Mouse (Mus musculus) liver, postnatal 0 days (tissue): Measurements from ENCODE around the gene Utp20. TPM values are rescaled to one million over a fixed set of nuclear protein-coding genes. Genes with fewer than 3 reads are reported as not detected.

ENCODE experiments used
- ATAC-seq: fragments of 200-750 bp; cut with Nextera tagmentation; 2 replicates; pipeline ENCODE4 v1.8.0; 2017; ENCODE audit warnings: mild to moderate bottlenecking, moderate library complexity
- DNase-seq: peaks from one replicate; pipeline ENCODE4 v3.0.0-alpha.2; 2016
- H3K27ac ChIP-seq: fragments of 300-500 bp; sonication (generic); 2 replicates; pipeline ENCODE4 v1.5.1; 2014; ENCODE audit warnings: antibody characterized with exemption, moderate library complexity, mild to moderate bottlenecking, low read depth
- H3K27me3 ChIP-seq: fragments of 300-500 bp; sonication (generic); 2 replicates; pipeline ENCODE4 v1.6.1; 2014; ENCODE audit warnings: low read length, control low read depth, mixed read lengths; ENCODE audit not compliant: insufficient read depth
- H3K36me3 ChIP-seq: fragments of 300-500 bp; sonication (generic); replicated peaks from 2 replicates; pipeline ENCODE4 v1.6.1; 2014; ENCODE audit warnings: mild to moderate bottlenecking, control low read depth, low read length, moderate library complexity, mixed read lengths; ENCODE audit not compliant: insufficient read depth
- H3K4me1 ChIP-seq: fragments of 300-500 bp; sonication (generic); 2 replicates; pipeline ENCODE4 v1.6.1; 2014; ENCODE audit warnings: antibody characterized with exemption, mild to moderate bottlenecking, control low read depth; ENCODE audit not compliant: insufficient read depth
- H3K4me2 ChIP-seq: fragments of 300-500 bp; sonication (generic); 2 replicates; pipeline ENCODE4 v1.6.1; 2014; ENCODE audit warnings: low read depth, mild to moderate bottlenecking, low read length, moderate library complexity, mixed read lengths
- H3K4me3 ChIP-seq: fragments of 300-500 bp; sonication (generic); 2 replicates; pipeline ENCODE4 v1.5.1; 2014; ENCODE audit warnings: low read depth, low read length
- H3K9ac ChIP-seq: fragments of 300-500 bp; sonication (generic); replicated peaks from 2 replicates; pipeline ENCODE4 v1.6.1; 2014; ENCODE audit warnings: mild to moderate bottlenecking, moderate library complexity
- H3K9me3 ChIP-seq: fragments of 300-500 bp; sonication (generic); 2 replicates; pipeline ENCODE4 v1.6.1; 2016; ENCODE audit warnings: mild to moderate bottlenecking, control low read depth, low read length, mixed read lengths
- CTCF ChIP-seq: sonication (generic); IDR thresholded peaks from 2 replicates; pipeline ENCODE4 v1.5.1; 2016; ENCODE audit warnings: antibody characterized with exemption, low read depth
- EP300 ChIP-seq: IDR thresholded peaks from 2 replicates; pipeline ENCODE4 v1.6.1; 2016; ENCODE audit warnings: antibody characterized with exemption, low read depth, mild to moderate bottlenecking
- WGBS: fragments of 180-500 bp; shearing (Covaris S2); extraction: QIAGEN DNeasy Blood & Tissue Kit; methylation state at CpG from one replicate; pipeline ENCODE4 v1.1.7; 2014; ENCODE audit not compliant: insufficient replicate concordance; 5-methylcytosine and 5-hydroxymethylcytosine counted together
- polyA plus RNA-seq: library from polyadenylated mRNA; unstranded; fragments of >200 nt; fragmentation: Nextera tagmentation; extraction: Ambion mirVana; gene quantifications from 2 replicates; pipeline ENCODE4 v1.2.1, GENCODE M21; 2015

Gene Utp20
- polyA plus RNA-seq, 1 experiment from 2014 or later, result 3.6 TPM

GRCm38 (mm10) chr10:88714744-88715143 is 111.9 kb downstream of the Utp20 start:
- TF ChIP-seq EP300 (no peak), CTCF (no peak)
- ATAC-seq, result no peak

GRCm38 (mm10) chr10:88712359-88712758 is 114.2 kb downstream of the Utp20 start:
- ATAC-seq (no peak), DNase-seq (no peak)
- H3K27me3 ChIP-seq, result no peaks in the 10 kb centered on the region
- H3K9me3 ChIP-seq, result no peaks in the 10 kb centered on the region
- no peak overlapping the region for H3K9ac ChIP-seq
- no peak overlapping the region for H3K4me3 ChIP-seq
- H3K4me1 ChIP-seq, result no peaks in the 10 kb centered on the region
- 29% methylated on average over 6 of the region's 6 CpGs for WGBS
- H3K36me3 ChIP-seq, result no peaks in the 10 kb centered on the region
- TF ChIP-seq EP300 (no peak), CTCF (no peak)
- H3K27ac ChIP-seq, result no peak overlapping the region
- no peak overlapping the region for H3K4me2 ChIP-seq

More at GRCm38 (mm10) chr10:88714744-88715143, 111.9 kb downstream of the Utp20 start:
- H3K9ac ChIP-seq, result no peak overlapping the region
- WGBS, result 69% methylated on average over 4 of the region's 4 CpGs
- no peak overlapping the region for H3K4me2 ChIP-seq
- H3K9me3 ChIP-seq, result no peaks in the 10 kb centered on the region
- H3K4me3 ChIP-seq, result no peak overlapping the region
- H3K4me1 ChIP-seq, result no peaks in the 10 kb centered on the region
- DNase-seq, result no peak
- H3K36me3 ChIP-seq, result no peaks in the 10 kb centered on the region
- no peaks in the 10 kb centered on the region for H3K27me3 ChIP-seq
- no peak overlapping the region for H3K27ac ChIP-seq

- Histone ChIP-seq H3K4me1 (no peaks in the 10 kb centered on the region), H3K27me3 (no peaks in the 10 kb centered on the region), H3K36me3 (no peaks in the 10 kb centered on the region), H3K4me2 (no peak overlapping the region), H3K9ac (no peak overlapping the region), H3K4me3 (no peak overlapping the region), H3K9me3 (no peaks in the 10 kb centered on the region), H3K27ac (no peak overlapping the region; the same call in 1 of the 2 replicates)
- TF ChIP-seq EP300, result no peak
- TF ChIP-seq CTCF, result no peak
- DNase-seq, result no peak
- WGBS, result 44% methylated on average over 10 of the region's 10 CpGs
- ATAC-seq, result 0 out of 2 replicates have a peak, but pooled peaks have one; percentile 35
Observed at GRCm38 (mm10) chr10:88708671-88709523, 117.7 kb downstream of the Utp20 start.

- no peak overlapping the region for H3K4me3 ChIP-seq
- H3K27ac ChIP-seq, result no peak overlapping the region
- TF ChIP-seq EP300, result no peak
- DNase-seq (no peak), ATAC-seq (no peak)
- H3K4me2 ChIP-seq, result no peak overlapping the region
- H3K9me3 ChIP-seq, result no peaks in the 10 kb centered on the region
- H3K9ac ChIP-seq, result no peak overlapping the region
- H3K4me1 ChIP-seq, result no peaks in the 10 kb centered on the region
- no peaks in the 10 kb centered on the region for H3K36me3 ChIP-seq
- no peaks in the 10 kb centered on the region for H3K27me3 ChIP-seq
- 74% methylated on average over 6 of the region's 6 CpGs for WGBS
Observed at GRCm38 (mm10) chr10:88700938-88701337, 125.7 kb downstream of the Utp20 start.

Other genes with a start within 250 kb of the Utp20 start
- gene Mybpc1, start 221.7 kb downstream of the Utp20 start, polyA plus RNA-seq, result 0.67 and 10.6 TPM in 2 replicates
- 16.5 and 19.2 TPM in 2 replicates for gene Spic, start 141.8 kb downstream of the Utp20 start, polyA plus RNA-seq
- gene Arl1, start 95.9 kb downstream of the Utp20 start, polyA plus RNA-seq, result 89.1 and 89.4 TPM in 2 replicates
- gene Slc5a8, start 59.2 kb upstream of the Utp20 start, polyA plus RNA-seq, result not detected in 2 replicates